Mouse (Mus musculus) G1E-ER4 (cell line): Measurements from ENCODE around the gene Nt5dc3. TPM values are rescaled to one million over a fixed set of nuclear protein-coding genes. Genes with fewer than 3 reads are reported as not detected.

ENCODE experiments used
- GATA1 ChIP-seq: IDR thresholded peaks from one replicate; pipeline ENCODE4 v1.8.0; 2012; ENCODE audit warnings: low read length, inconsistent platforms
- polyA plus RNA-seq: library from polyadenylated mRNA; stranded (reverse); fragments of >175 nt; gene quantifications from 2 replicates; pipeline ENCODE4 v1.2.3, GENCODE M21; 2012

Nt5dc3 gene
- polyA plus RNA-seq, 1 experiment, result 2.9 TPM

DNA sequence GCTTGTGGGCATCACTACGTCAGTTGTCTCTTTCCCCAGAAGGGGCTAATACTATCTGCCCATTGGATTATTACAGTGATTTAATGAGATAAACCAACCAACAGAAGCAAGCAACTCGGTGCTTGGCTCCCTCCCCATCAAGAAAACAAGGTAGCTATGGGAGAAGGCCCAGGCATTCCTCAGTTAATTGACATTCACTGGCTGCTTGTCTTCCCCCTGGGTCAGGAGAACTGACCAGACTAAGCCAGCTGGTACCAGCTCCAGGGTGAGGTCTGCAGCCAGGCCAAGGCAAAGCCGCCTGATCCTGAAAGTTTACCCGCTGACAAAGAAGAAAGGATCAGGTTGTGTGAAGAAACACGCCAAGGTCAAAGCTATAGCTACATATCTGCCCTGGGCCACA, 7.1 kb upstream of the Nt5dc3 start:
- no peak for TF ChIP-seq GATA1

DNA sequence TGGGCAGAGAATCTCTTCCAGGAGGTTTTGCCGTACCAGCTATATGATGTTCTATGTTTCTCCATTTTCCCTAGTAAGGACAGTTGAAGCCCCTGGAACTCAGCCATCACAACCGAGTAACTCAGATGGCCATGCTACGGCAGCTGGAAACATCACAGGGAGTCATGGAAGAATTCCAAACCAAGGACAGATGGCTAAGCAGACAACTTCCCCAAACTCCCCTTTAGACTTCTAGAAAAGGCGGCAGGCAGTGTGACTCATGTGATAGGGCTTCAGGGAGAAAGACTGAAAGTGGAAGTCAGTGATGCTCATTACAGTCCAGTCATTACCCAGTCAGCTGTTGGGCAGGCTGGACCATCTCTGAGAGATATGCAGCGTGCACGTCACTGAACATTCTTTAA, 6.6 kb upstream of the Nt5dc3 start:
- TF ChIP-seq GATA1, result no peak

DNA sequence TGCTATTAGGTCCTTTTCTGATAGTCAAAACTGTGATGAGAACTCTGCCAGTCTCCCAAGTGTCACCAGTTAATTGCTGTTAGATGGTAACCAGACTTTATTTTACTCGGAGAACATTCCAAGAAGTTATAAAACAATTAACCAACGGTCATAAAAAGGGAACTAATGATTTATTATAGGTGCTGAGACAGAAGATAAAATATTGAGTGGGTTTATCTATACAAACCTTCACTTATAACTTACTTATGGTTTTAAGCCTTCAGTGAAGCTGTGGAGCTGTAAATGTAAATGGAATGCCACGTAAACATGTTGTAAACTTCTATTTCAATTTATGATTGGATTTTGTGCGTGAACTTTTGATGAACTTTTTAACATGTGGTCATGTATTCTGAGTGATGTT, 5.4 kb upstream of the Nt5dc3 start:
- TF ChIP-seq GATA1, result no peak

DNA sequence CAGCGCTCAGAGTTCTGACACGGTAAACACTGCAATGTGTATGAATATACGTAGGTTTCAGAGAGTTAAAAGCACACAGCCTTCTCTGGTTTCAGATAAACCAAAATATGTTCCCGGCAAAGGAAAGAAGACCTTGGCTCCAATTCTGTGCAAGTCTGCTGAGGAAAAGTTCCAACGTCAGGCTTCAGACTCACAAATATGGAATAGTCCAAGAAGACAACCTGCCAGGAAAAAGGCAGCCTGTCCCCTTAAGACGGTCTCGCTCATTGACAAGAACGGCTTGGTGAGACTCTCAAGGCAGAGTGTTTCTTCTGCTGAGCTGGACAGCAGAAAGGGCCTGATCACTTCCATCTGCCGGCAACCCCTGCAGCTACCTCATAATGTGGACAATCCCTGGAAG, 2.5 kb upstream of the Nt5dc3 start:
- no peak for TF ChIP-seq GATA1

GRCm38 (mm10) chr10:86777614-86778319, 1.0 kb upstream of the Nt5dc3 start:
- no peak for TF ChIP-seq GATA1

DNA sequence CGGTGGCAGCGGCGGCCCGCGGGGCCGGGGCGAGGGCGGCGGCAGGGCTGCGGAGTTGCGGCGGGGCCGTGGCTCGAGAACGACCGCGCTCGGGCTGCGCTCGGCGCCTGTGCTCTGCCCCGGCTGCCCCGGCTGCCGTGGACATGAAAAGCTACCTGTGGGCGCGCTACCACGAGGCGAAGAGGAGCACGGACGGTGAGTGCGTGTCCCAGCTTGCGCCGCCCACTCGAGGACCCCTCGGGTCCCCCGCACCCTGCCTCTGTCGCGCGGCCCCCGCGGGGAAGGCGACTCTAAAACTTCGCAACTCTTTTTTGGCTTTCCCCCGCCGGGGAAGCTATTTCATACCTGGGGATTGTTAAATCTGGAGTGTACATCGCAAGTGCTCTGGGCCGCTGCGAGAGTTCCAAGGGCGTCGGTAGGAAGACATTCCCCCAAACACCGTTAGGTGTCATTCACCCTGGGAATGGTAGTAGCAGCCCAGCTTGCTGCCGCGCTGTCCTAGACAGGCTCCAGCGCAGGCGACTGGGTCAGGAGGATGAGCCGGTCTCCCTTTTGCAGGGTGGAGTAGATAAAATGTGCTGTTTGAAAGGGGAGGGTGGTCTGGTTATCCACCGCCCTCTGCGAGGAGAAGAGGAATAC, 431 bp downstream of the Nt5dc3 start:
- no peak for TF ChIP-seq GATA1

DNA sequence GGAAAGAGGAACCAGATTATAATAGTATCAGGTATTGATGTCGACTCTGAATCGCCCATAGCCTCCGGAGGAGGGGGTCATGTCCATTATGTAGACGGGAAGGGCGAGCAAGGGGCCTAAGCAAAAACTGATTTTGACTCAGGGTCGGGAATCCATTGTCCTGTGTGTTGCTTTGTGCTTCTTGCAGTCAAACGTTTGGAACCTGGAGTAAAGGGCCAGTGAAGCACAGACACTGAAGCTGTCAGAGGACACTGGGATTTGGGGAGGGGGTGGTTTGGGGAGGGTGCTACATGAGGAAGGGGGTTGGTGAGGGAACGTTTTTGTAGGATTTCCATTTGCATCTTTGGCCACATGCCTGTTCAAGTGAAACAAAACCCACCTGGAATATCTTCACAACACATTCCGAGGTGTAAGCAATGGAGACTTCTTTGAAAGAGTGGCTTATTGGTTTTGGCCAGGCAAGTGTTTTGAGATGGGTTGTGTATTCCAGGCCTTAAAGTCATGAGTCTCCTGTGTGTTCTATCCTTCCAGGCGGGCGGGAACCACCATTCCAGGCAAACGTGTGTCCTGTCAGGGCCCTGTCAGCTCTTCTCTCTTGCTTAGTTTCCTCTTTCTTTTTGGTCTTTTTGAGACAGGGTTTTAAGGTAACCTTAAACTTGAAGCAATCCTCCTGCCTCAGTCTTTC, 1.2 kb downstream of the Nt5dc3 start:
- TF ChIP-seq GATA1, result no peak

DNA sequence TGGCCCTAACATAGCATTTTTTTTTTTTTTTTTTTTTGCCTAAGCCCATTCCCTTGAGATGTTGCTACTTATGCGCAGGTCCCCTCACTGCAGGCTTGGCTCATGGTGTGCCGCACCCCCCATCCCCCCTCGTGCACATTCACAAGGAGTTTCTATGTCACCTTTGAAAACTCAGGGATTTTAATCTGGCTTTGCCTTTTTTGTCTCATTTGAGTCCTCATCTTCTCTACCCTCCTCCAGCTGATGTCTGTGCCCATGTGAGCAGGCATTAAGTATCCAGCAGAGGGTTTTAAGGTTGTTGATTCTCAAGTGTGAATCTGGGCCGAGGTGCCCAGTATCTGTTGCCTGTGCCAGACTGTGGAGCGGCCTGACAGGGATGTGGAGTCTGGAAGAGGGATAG, 2.8 kb downstream of the Nt5dc3 start:
- TF ChIP-seq GATA1, result no peak

DNA sequence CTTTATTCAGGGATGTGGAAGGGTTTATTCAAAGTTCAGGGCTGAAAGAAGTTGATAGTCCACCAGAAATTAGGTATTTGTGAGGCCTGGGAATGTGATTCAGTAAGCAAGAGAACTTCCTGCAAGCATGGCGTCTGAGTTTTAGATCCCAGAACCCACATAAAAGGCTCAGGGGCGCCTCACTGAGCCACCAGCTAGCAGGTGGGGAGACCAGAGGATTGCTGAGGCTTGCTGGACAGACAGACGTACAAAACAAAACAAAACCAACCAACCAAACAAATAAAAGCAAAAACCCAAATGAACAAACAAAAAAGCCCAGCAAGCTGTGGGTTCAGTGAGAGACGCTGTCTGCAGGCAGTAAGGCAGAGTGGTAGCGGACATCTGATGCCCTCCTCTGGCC, 3.9 kb downstream of the Nt5dc3 start:
- no peak for TF ChIP-seq GATA1

- no peak for TF ChIP-seq GATA1
Measured at GRCm38 (mm10) chr10:86783561-86783960, 4.8 kb downstream of the Nt5dc3 start.

- TF ChIP-seq GATA1, result no peak
Measured at GRCm38 (mm10) chr10:86784126-86784675, 5.4 kb downstream of the Nt5dc3 start.

GRCm38 (mm10) chr10:86785396-86785795, 6.6 kb downstream of the Nt5dc3 start:
- no peak for TF ChIP-seq GATA1

GRCm38 (mm10) chr10:86786083-86786482, 7.3 kb downstream of the Nt5dc3 start:
- TF ChIP-seq GATA1, result no peak

DNA sequence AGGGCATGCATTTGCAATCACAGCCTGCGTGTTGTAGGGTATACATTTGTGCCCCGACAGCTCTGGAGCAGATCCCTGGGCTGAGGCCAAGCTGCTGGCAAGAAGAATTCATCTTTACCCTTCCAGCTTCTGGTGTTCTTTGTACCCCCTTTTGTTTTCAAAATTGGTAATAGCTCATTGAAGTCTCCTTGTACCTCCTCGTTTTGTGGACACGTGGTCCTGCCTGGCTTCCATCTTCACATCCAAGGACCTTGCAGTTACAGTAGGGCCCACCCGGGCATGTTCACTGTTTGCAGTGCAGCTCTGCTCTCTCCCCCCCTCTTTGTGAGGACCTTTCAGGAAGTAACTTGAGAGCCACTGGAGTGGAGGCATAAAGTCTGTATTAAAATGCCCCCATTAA, 9.4 kb downstream of the Nt5dc3 start:
- TF ChIP-seq GATA1, result no peak

DNA sequence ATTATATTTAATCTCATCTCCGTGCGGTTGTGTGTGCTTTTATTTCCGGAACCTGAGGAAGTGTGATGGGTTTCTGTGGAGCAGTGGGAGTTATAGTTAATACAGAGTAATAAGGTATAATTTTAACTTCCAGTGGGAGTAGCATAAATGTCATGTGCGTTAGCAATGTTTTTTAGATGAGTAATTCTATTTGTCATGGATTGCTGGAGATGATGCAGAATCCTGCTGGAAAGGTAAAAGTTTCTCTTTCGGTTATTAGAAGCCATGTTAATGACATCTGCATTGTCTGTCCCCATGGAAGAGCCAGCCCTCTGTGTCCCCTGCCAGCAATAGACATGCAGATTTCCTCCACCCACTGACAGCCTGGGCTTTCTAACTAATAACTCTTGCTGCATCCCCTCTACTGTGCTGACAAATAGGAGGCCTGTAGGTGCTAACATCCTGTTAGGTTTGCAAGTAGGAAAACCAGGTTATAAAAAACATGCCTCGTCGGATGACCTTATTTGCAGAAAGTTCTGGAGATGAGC, 10.4 kb downstream of the Nt5dc3 start:
- TF ChIP-seq GATA1, result no peak

- TF ChIP-seq GATA1, result no peak
Measured at GRCm38 (mm10) chr10:86791507-86792184, 12.8 kb downstream of the Nt5dc3 start.
